Mouse (Mus musculus): ENCODE measurements around the gene Nkx6-1. TPM values are rescaled to one million over a fixed set of nuclear protein-coding genes. Genes with fewer than 3 reads are reported as not detected.

Gene Nkx6-1
- not detected for total RNA-seq (2023)

GRCm38 (mm10) chr5:101664945-101665615 lies at the start of gene Nkx6-1:
TSS of gene Nkx6-1 (minus strand) at chr5:101664996.

Other genes with a start within 250 kb of the Nkx6-1 start
- not detected for gene Cds1, start 100.1 kb upstream of the Nkx6-1 start, total RNA-seq (2023)

Data from CD4-positive naive resting alpha-beta T cell, adult 57 days (primary cell).